10 mouse cellular contexts compared by ENCODE assay signal in the genomic region with DNA sequence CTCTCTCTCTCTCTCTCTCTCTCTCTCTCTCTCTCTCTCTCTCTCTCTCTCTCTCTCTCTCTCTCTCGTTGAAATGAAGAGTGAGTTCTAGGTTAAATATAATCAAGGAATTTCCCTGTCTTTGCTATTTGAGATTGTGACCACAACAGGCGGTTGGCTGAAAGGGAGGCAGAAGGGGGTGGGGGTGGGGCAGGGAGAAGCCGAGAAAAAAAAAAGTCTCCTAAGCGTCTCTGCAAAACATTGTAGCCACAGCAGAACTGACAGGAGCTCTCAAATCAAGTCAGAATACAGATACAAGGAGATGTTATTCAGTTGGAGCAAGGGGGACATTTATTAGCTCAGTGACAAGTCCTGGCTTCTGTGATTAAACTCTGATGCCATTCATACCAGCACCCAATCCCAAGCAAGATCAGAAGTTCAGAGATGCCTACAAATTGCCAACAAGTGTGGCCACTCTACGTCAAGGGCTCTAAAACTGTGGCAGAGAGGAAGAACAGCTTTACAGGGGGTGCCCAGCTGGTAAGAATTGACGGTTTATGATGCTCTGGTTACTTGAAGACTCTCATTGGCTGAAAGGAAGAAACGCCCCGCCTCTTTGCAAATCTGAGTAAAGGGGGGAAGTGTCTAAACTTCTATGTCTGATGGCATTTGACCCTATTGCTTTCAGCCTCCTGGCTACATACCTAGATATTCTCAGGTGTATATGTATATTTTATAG. TPM values are rescaled to one million over a fixed set of nuclear protein-coding genes. Genes with fewer than 3 reads are reported as not detected.
DNase-seq lines count a peak whose midpoint lies in the region; ATAC-seq and TF ChIP-seq lines count a peak whose summit lies in the region.
"Had no signal": no experiment of that assay in that cellular context is flagged by ENCODE, and none has a peak within 500 bp of the region (broad histone marks: within the 10 kb centered on the region; RNA-seq: fewer than 3 reads in every experiment).

Trp63 (plus strand) TSS at position 233 of the 718 bp plus-strand sequence.

- H3ac ChIP-seq in myocyte (ENCODE audit: control insufficient read depth, insufficient read length): no peak within 1 kb of the TSS

- H3K4me3 ChIP-seq in kidney, postnatal 0 days (replicated peaks; ENCODE audit: low read depth, low read length): no peak within 1 kb of the TSS
- no peak within 1 kb of the TSS for H3K4me3 ChIP-seq in embryonic facial prominence, embryonic 11.5 days (ENCODE audit: low read depth, low read length)
- H3K4me3 ChIP-seq in myocyte: peak within 1 kb of the TSS; percentile 15

- no peaks in the 10 kb centered on the region for H3K9me3 ChIP-seq in kidney, postnatal 0 days (replicated peaks; ENCODE audit: low read length)
- no peaks in the 10 kb centered on the region for H3K9me3 ChIP-seq in embryonic facial prominence, embryonic 11.5 days (replicated peaks; ENCODE audit: control insufficient read depth, low read length)

- no peak within 1 kb of the TSS for H3K27ac ChIP-seq in kidney, postnatal 0 days
- H3K27ac ChIP-seq in embryonic facial prominence, embryonic 11.5 days (replicated peaks; ENCODE audit: low read depth, low read length): no peak within 1 kb of the TSS

- H3K79me2 ChIP-seq in myocyte (ENCODE audit: control insufficient read depth, insufficient read depth): no peaks in the 10 kb centered on the region

- no peak within 1 kb of the TSS for H3K9ac ChIP-seq in kidney, postnatal 0 days (ENCODE audit: low read depth, low read length)
- no peak within 1 kb of the TSS for H3K9ac ChIP-seq in embryonic facial prominence, embryonic 11.5 days (replicated peaks; ENCODE audit: low read length)

- DNase-seq in kidney, postnatal 0 days (ENCODE audit: low spot score): no peak
- DNase-seq in kidney, postnatal 14 days: no peak
- DNase-seq in embryonic facial prominence, embryonic 11.5 days (ENCODE audit: low spot score): peak; percentile 20
- DNase-seq in gastrocnemius, postnatal 4 days (ENCODE audit: low spot score in 2 of 2): no peak
- DNase-seq in natural killer cell, adult 2 months (ENCODE audit: low spot score in 2 of 2): no peak
- DNase-seq in left cerebral cortex, adult 8-10 months (ENCODE audit: low spot score in 2 of 2): no peak
- DNase-seq: kidney, adult 18-20 months; lung, postnatal 4 days had no signal

- H3K4me2 ChIP-seq in kidney, postnatal 0 days (ENCODE audit: low read length): peak within 1 kb of the TSS; percentile 6; the same call in 1 of the 2 replicates
- H3K4me2 ChIP-seq in embryonic facial prominence, embryonic 11.5 days (ENCODE audit: low read depth, low read length): no peak within 1 kb of the TSS
- H3K4me2 ChIP-seq in myocyte (ENCODE audit: low read depth): peak within 1 kb of the TSS; percentile 60

- H3K36me3 ChIP-seq in kidney, postnatal 0 days (ENCODE audit: insufficient read depth, low read length): no peaks in the 10 kb centered on the region
- no peaks in the 10 kb centered on the region for H3K36me3 ChIP-seq in embryonic facial prominence, embryonic 11.5 days (replicated peaks; ENCODE audit: control insufficient read depth, insufficient read depth, low read depth, low read length)
- no peaks in the 10 kb centered on the region for H3K36me3 ChIP-seq in myocyte (ENCODE audit: control insufficient read depth, insufficient read depth)

- WGBS in kidney, postnatal 0 days: 46% methylated on average over 8 of the region's 8 CpGs
- 30% methylated on average over 8 of the region's 8 CpGs for WGBS in embryonic facial prominence, embryonic 11.5 days

- no peaks in the 10 kb centered on the region for H3K27me3 ChIP-seq in kidney, postnatal 0 days (ENCODE audit: insufficient read depth, low read length)
- H3K27me3 ChIP-seq in embryonic facial prominence, embryonic 11.5 days (ENCODE audit: control insufficient read depth, insufficient read depth, low read length): no peaks in the 10 kb centered on the region
- H3K27me3 ChIP-seq in myocyte (ENCODE audit: control insufficient read depth, insufficient read depth, insufficient read length): no peaks in the 10 kb centered on the region

- no peak for ATAC-seq in kidney, postnatal 0 days (replicated peaks; ENCODE audit: low FRiP score, low read depth)
- no peak for ATAC-seq in embryonic facial prominence, embryonic 11.5 days (replicated peaks; ENCODE audit: insufficient number of reproducible peaks, low FRiP score, low TSS enrichment, low read depth)
- ATAC-seq in frontal cortex, adult (ENCODE audit: low TSS enrichment): no peak

- TF ChIP-seq CTCF in kidney, postnatal 0 days (IDR thresholded peaks at IDR 0.05; ENCODE audit: low read depth): no peak

- no peak for TF ChIP-seq POLR2A in myocyte (IDR thresholded peaks at IDR 0.05; ENCODE audit: insufficient read length, low read depth)

- H3K4me1 ChIP-seq in kidney, postnatal 0 days (replicated peaks; ENCODE audit: insufficient read depth, low read length): no peaks in the 10 kb centered on the region
- H3K4me1 ChIP-seq in embryonic facial prominence, embryonic 11.5 days (ENCODE audit: control insufficient read depth, insufficient read depth, low read length): no peaks in the 10 kb centered on the region

TF ChIP-seq in myocyte, 11 proteins besides CTCF, POLR2A, EP300 and RAD21:
- TF ChIP-seq TCF3 (IDR thresholded peaks at IDR 0.05; ENCODE audit: insufficient read length, low read depth) (no peak), TCF12 (IDR thresholded peaks at IDR 0.05; ENCODE audit: insufficient read depth, poor library complexity, severe bottlenecking) (no peak), USF1 (IDR thresholded peaks at IDR 0.05; ENCODE audit: low read depth) (no peak), MYOG (IDR thresholded peaks at IDR 0.05; ENCODE audit: control insufficient read depth in 1 of 3, insufficient read depth in 1 of 3, insufficient read length in 2 of 3, low read depth in 2 of 3) (no peak), REST (IDR thresholded peaks at IDR 0.05; ENCODE audit: insufficient read depth, insufficient read length) (no peak), E2F4 (IDR thresholded peaks at IDR 0.05; ENCODE audit: insufficient read depth) (no peak), MYOD1 (IDR thresholded peaks at IDR 0.05; ENCODE audit: control insufficient read depth in 1 of 3, insufficient read length in 2 of 3, low read depth in 2 of 3) (no peak), MAX (IDR thresholded peaks at IDR 0.05; ENCODE audit: low read depth) (no peak), CEBPB (IDR thresholded peaks at IDR 0.05; ENCODE audit: insufficient read depth, poor library complexity, severe bottlenecking) (no peak), SRF (IDR thresholded peaks at IDR 0.05; ENCODE audit: control insufficient read depth, insufficient read length, low read depth) (no peak)
TF ChIP-seq in myocyte: peak in this region for 0.

RNA-seq across cellular contexts. Expression of gene Trp63, which starts in this region (rescaled TPM):
- 1.2 and 1.3 TPM in 2 replicates for polyA plus RNA-seq in kidney, postnatal 0 days (2015; fragmentation: Nextera tagmentation; extraction: Ambion mirVana)
- polyA plus RNA-seq in embryonic facial prominence, embryonic 11.5 days (2014; fragmentation: Nextera tagmentation; extraction: Ambion mirVana): 20.8 and 22.8 TPM in 2 replicates
- total RNA-seq in gastrocnemius, postnatal 4 days (2021): 10 to 100 TPM; 10.6 to 11.2 TPM
- polyA plus RNA-seq in myocyte (2012; fragmentation: generic; extraction: Trizol): 11.9 TPM
- total RNA-seq in left cerebral cortex, adult 8-10 months (2022): under 1 TPM; 0.53 to 0.79 (median 0.62) TPM

Comparison
In these comparisons a context has a peak if more than half of its experiments do, and no peak if none do; other contexts are left out.
1. RNA of gene Trp63 (total RNA-seq): 10.6 to 11.2 TPM in gastrocnemius, postnatal 4 days; 0.53 to 0.79 TPM in left cerebral cortex, adult 8-10 months; every median in the first group is over 4 times any median in the second.